Mouse (Mus musculus) kidney, embryonic 14.5 days (tissue): Measurements from ENCODE around the gene Etl4. TPM values are rescaled to one million over a fixed set of nuclear protein-coding genes. Genes with fewer than 3 reads are reported as not detected.
"Not testable (repeated sequence)": the region's sequence is repeated elsewhere in the genome, so short reads cannot be mapped to it uniquely, and the experiment has no call there.

Source experiments
- ATAC-seq: fragments of 200-750 bp; cut with Nextera tagmentation; 2 replicates; pipeline ENCODE4 v1.8.0; 2017; ENCODE audit warnings: moderate number of reproducible peaks, mild to moderate bottlenecking, moderate TSS enrichment, moderate library complexity; ENCODE audit not compliant: low FRiP score, low TSS enrichment
- H3K27ac ChIP-seq: fragments of 300-500 bp; sonication (generic); 2 replicates; pipeline ENCODE4 v1.5.1; 2014; ENCODE audit warnings: low read depth, mild to moderate bottlenecking, low read length, moderate library complexity, mixed read lengths
- H3K27me3 ChIP-seq: fragments of 300-500 bp; sonication (generic); 2 replicates; pipeline ENCODE4 v1.6.1; 2014; ENCODE audit warnings: mild to moderate bottlenecking, low read length; ENCODE audit not compliant: control insufficient read depth, insufficient read depth
- H3K36me3 ChIP-seq: fragments of 300-500 bp; sonication (generic); 2 replicates; pipeline ENCODE4 v1.6.1; 2014; ENCODE audit warnings: low read length, mixed read lengths; ENCODE audit not compliant: control insufficient read depth, insufficient read depth
- H3K4me1 ChIP-seq: fragments of 300-500 bp; sonication (generic); 2 replicates; pipeline ENCODE4 v1.6.1; 2014; ENCODE audit warnings: low read length, mixed read lengths; ENCODE audit not compliant: control insufficient read depth, insufficient read depth
- H3K4me2 ChIP-seq: fragments of 300-500 bp; sonication (generic); replicated peaks from 2 replicates; pipeline ENCODE4 v1.6.1; 2014; ENCODE audit warnings: low read depth, mild to moderate bottlenecking, low read length
- H3K4me3 ChIP-seq: fragments of 300-500 bp; sonication (generic); 2 replicates; pipeline ENCODE4 v1.5.1; 2014; ENCODE audit warnings: mild to moderate bottlenecking, low read length
- H3K9ac ChIP-seq: fragments of 300-500 bp; sonication (generic); 2 replicates; pipeline ENCODE4 v1.6.1; 2014; ENCODE audit warnings: low read depth, mild to moderate bottlenecking, low read length, moderate library complexity
- H3K9me3 ChIP-seq: fragments of 300-500 bp; sonication (generic); 2 replicates; pipeline ENCODE4 v1.6.1; 2016; ENCODE audit warnings: low read length; ENCODE audit not compliant: control insufficient read depth
- WGBS: fragments of 180-500 bp; shearing (Covaris S2); extraction: QIAGEN DNeasy Blood & Tissue Kit; methylation state at CpG from one replicate; pipeline ENCODE4 v1.1.7; 2014; 5-methylcytosine and 5-hydroxymethylcytosine counted together
- polyA plus RNA-seq: library from polyadenylated mRNA; unstranded; fragments of >200 nt; fragmentation: Nextera tagmentation; extraction: Ambion mirVana; gene quantifications from 2 replicates; pipeline ENCODE4 v1.2.1, GENCODE M21; 2014

Etl4 gene
- polyA plus RNA-seq, 1 experiment from 2014 or later = 93.8 TPM

- not testable (repeated sequence) for H3K9me3 ChIP-seq, ATAC-seq, H3K27me3 ChIP-seq, H3K4me3 ChIP-seq, H3K4me2 ChIP-seq, H3K36me3 ChIP-seq, H3K4me1 ChIP-seq, H3K9ac ChIP-seq, H3K27ac ChIP-seq
- WGBS = 91% methylated on average over 4 of the region's 8 CpGs
Observed at GRCm38 (mm10) chr2:20380874-20381273, 471.3 kb downstream of the Etl4 start.

GRCm38 (mm10) chr2:20394083-20394482 lies 484.5 kb downstream of the Etl4 start:
- Histone ChIP-seq H3K9me3 (no peaks in the 10 kb centered on the region), H3K4me1 (no peaks in the 10 kb centered on the region), H3K27me3 (no peaks in the 10 kb centered on the region), H3K27ac (no peak overlapping the region), H3K36me3 (no peaks in the 10 kb centered on the region), H3K4me2 (no peak overlapping the region), H3K4me3 (no peak overlapping the region), H3K9ac (no peak overlapping the region)
- ATAC-seq = no peak

- Histone ChIP-seq H3K27ac (no peak overlapping the region), H3K36me3 (no peaks in the 10 kb centered on the region), H3K9ac (no peak overlapping the region), H3K4me1 (no peaks in the 10 kb centered on the region; the same call in 1 of the 2 replicates), H3K27me3 (no peaks in the 10 kb centered on the region), H3K4me3 (no peak overlapping the region), H3K9me3 (no peaks in the 10 kb centered on the region), H3K4me2 (no peak overlapping the region)
- no peak for ATAC-seq
- 88% methylated on average over 6 of the region's 6 CpGs for WGBS
Observed at GRCm38 (mm10) chr2:20396978-20397377, 487.4 kb downstream of the Etl4 start.

- Histone ChIP-seq H3K4me2 (no peak overlapping the region), H3K9ac (no peak overlapping the region), H3K4me1 (no peaks in the 10 kb centered on the region; the same call in 1 of the 2 replicates), H3K4me3 (no peak overlapping the region), H3K36me3 (no peaks in the 10 kb centered on the region), H3K9me3 (no peaks in the 10 kb centered on the region), H3K27ac (no peak overlapping the region), H3K27me3 (no peaks in the 10 kb centered on the region)
- WGBS = 47% methylated on average over 3 of the region's 3 CpGs
- ATAC-seq = no peak
Observed at GRCm38 (mm10) chr2:20400556-20400955, 491.0 kb downstream of the Etl4 start.

DNA sequence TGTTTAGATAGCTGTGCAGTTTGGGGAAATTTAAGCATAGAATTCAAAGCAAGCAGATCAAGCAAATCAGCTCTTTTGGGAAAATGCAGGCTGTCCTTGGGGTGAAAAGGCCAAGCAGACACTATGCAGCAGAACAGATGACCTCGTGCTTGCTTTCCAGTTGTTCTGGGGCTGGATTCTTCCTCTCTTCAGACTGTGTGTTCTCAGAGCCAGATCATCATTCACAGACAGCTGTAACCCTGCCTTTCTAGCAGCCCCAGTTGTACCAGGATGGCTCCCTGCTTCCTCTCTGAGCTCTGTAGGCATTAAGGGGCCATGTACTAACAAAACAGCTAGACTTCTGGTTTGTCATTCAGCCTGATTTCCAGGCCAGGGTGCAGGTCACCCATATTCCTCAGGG lies 494.8 kb downstream of the Etl4 start:
- Histone ChIP-seq H3K4me2 (no peak overlapping the region), H3K4me3 (no peak overlapping the region), H3K9ac (no peak overlapping the region), H3K36me3 (no peaks in the 10 kb centered on the region), H3K27me3 (no peaks in the 10 kb centered on the region), H3K27ac (no peak overlapping the region), H3K9me3 (no peaks in the 10 kb centered on the region), H3K4me1 (no peaks in the 10 kb centered on the region; the same call in 1 of the 2 replicates)
- 35% methylated on average over 1 of the region's 1 CpGs for WGBS
- no peak for ATAC-seq

- no peak overlapping the region for H3K27ac ChIP-seq
- H3K36me3 ChIP-seq = no peaks in the 10 kb centered on the region
- WGBS = 49% methylated on average over 5 of the region's 5 CpGs
Observed at GRCm38 (mm10) chr2:20407101-20407500, 497.5 kb downstream of the Etl4 start.

GRCm38 (mm10) chr2:20414856-20415255 lies 505.3 kb downstream of the Etl4 start:
- Histone ChIP-seq H3K9me3 (no peaks in the 10 kb centered on the region), H3K27ac (no peak overlapping the region)

More at GRCm38 (mm10) chr2:20407101-20407500, 497.5 kb downstream of the Etl4 start:
- Histone ChIP-seq H3K9ac (no peak overlapping the region), H3K27me3 (no peaks in the 10 kb centered on the region), H3K4me2 (no peak overlapping the region), H3K9me3 (no peaks in the 10 kb centered on the region), H3K4me3 (no peak overlapping the region), H3K4me1 (no peaks in the 10 kb centered on the region)
- ATAC-seq = no peak

GRCm38 (mm10) chr2:20416934-20417614 lies 507.5 kb downstream of the Etl4 start:
- H3K27ac ChIP-seq = peak overlapping the region; percentile 64
- no peaks in the 10 kb centered on the region for H3K36me3 ChIP-seq
- no peak overlapping the region for H3K4me2 ChIP-seq
- H3K9ac ChIP-seq = no peak overlapping the region
- no peaks in the 10 kb centered on the region for H3K9me3 ChIP-seq
- H3K27me3 ChIP-seq = no peaks in the 10 kb centered on the region
- ATAC-seq = peak; percentile 84
- peaks cover 18% of the 10 kb centered on the region for H3K4me1 ChIP-seq
- 12% methylated on average over 8 of the region's 8 CpGs for WGBS
- no peak overlapping the region for H3K4me3 ChIP-seq

More at GRCm38 (mm10) chr2:20414856-20415255, 505.3 kb downstream of the Etl4 start:
- no peak for ATAC-seq
- no peaks in the 10 kb centered on the region for H3K36me3 ChIP-seq
- 86% methylated on average over 4 of the region's 4 CpGs for WGBS
- H3K27me3 ChIP-seq = no peaks in the 10 kb centered on the region
- no peak overlapping the region for H3K4me2 ChIP-seq
- H3K4me3 ChIP-seq = no peak overlapping the region
- H3K9ac ChIP-seq = no peak overlapping the region
- peaks cover 18% of the 10 kb centered on the region for H3K4me1 ChIP-seq

- Histone ChIP-seq H3K4me1 (peaks cover 23% of the 10 kb centered on the region), H3K27ac (peak overlapping the region; percentile 64), H3K36me3 (no peaks in the 10 kb centered on the region), H3K9me3 (no peaks in the 10 kb centered on the region), H3K4me3 (no peak overlapping the region), H3K27me3 (no peaks in the 10 kb centered on the region), H3K4me2 (no peak overlapping the region), H3K9ac (no peak overlapping the region)
- ATAC-seq = no peak
- WGBS = 60% methylated on average over 6 of the region's 6 CpGs
Observed at GRCm38 (mm10) chr2:20417998-20418397, 508.4 kb downstream of the Etl4 start.
